Mouse (Mus musculus) heart, postnatal 25 days (tissue): ENCODE results near the gene Bag3. TPM values are rescaled to one million over a fixed set of nuclear protein-coding genes. Genes with fewer than 3 reads are reported as not detected.

Experiments used
- DNase-seq: peaks from one replicate; pipeline ENCODE4 v3.0.0; 2022; ENCODE audit warnings: low spot score
- intact Hi-C: fragments of 180-260 bp; cut with DNase I; formaldehyde crosslinking; loops from one replicate; pipeline ENCODE4 v1.15.1; 2025
- microRNA-seq: library from miRNA; unstranded; fragments of <30 nt; microRNA quantifications from one replicate; pipeline ENCODE4 v1.2.0, GENCODE M21; 2022
- total RNA-seq, 2 experiments: library from RNA; stranded (reverse); gene quantifications; 2 replicates each; pipeline ENCODE4 v1.2.3; 2021

The Bag3 gene
- total RNA-seq, 2 experiments from 2014 or later: 220 to 262 TPM

DNA sequence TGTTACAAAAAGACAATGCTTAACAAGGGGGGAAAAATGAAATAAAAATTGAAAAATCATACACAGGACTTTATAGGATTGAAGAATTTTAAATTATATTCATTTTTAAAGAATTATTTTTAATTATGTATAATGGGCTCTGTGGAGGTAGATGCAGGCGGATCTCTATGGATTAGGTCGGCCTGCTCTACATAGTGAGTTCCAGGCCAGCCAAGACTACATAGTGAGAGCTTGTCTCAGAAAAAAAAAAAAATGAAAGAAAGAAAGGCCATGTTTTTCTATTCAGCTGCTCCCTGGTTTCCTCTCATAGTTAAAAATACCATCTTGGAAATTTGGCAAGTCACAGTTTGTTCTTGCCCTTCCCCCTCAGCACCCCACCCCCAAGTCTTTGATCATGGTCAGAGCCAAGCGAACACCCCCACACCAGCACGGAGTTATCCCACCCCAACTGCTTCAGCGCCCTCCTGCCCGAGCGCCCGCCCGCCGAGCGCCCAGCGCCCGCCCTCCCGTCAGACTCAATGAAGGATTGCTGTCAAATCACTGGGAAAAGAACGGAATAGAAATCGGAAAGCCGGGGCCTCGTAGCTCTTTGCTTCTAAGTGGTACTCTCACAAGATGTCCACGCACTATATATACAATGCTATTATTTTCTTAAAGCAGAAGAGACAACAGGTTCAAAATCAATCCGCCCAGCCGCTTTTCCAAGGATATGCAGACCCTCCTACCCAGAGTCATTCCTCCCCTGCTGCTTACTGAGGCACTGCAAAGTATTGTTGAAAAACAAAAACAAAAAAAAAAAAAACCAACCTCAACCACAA lies 68.9 kb downstream of the Bag3 start:
- DNase-seq: peak; percentile 32
- intact Hi-C loops: no loop called here

DNA sequence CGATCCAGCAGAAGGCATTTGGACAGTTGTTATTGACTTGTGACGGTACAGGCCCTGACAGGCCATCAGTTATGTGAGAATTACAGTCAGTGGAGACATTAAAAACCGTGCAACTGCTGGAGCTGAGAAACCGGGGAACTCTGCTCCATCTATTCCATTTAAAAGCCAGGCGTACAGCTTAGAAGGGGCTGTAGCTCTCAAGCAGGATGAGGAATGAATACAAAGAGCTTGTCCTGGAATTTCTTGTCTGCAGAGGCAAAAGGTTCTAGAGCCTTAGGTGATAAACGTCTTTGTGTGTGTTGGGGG lies 69.5 kb downstream of the Bag3 start:
- no peak for DNase-seq
- intact Hi-C loops: no loop called here

DNA sequence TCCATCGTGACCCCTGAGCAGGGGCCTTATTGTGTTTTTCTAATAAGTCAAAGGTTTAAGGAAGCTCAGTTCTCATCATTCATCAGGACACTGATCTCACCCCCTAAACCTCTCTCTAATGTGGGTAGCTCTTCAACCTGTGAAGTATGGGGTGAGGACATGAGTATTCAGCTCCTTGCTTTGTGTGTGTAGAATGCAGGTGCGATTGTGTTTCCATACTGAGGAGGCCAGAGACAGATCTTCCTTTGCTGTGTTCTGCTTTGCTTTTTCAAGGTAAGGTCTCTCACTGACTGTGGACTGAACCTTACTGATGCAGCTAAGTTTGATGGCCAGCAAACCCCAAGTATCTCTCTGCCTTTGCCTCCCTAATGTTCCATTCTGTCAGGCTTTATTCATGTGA lies 72.9 kb downstream of the Bag3 start:
- intact Hi-C loops: no loop called here
- no peak for DNase-seq

Small RNA genes lying within 50 kb of the gene (microRNA-seq; reads per million reads assigned to microRNA genes)
- not detected for gene Gm24365

Other genes starting within 250 kb of the Bag3 start
- gene BC017158, start 225.4 kb upstream of the Bag3 start, total RNA-seq: 1 to 10 TPM; 6.1 to 6.4 TPM
- 10 to 100 TPM; 10.7 to 11.8 TPM for gene Rgs10, start 104.9 kb upstream of the Bag3 start, total RNA-seq
- 10 to 100 TPM; 42.0 to 45.4 TPM for gene Tial1, start 61.9 kb upstream of the Bag3 start, total RNA-seq
- 1 to 10 TPM; 5.1 to 5.8 TPM for gene Inpp5f, start 87.7 kb downstream of the Bag3 start, total RNA-seq
- gene Mcmbp, start 216.9 kb downstream of the Bag3 start, total RNA-seq: 10 to 100 TPM; 24.4 to 27.5 TPM
- 10 to 100 TPM; 27.2 to 28.7 TPM for gene Sec23ip, start 221.3 kb downstream of the Bag3 start, total RNA-seq